Mouse (Mus musculus) NIH3T3 (cell line): Measurements from ENCODE around the gene Zfp36l2.

Experiments
- DNase-seq: peaks from one replicate; pipeline ENCODE4 v3.0.0-alpha.2; 2012; ENCODE audit warnings: low read depth

The Zfp36l2 gene

GRCm38 (mm10) chr17:84177481-84177880, 10.3 kb downstream of the Zfp36l2 start:
- no peak for DNase-seq

- DNase-seq, result no peak
Observed at GRCm38 (mm10) chr17:84176446-84176845, 11.3 kb downstream of the Zfp36l2 start.

GRCm38 (mm10) chr17:84175196-84175595, 12.6 kb downstream of the Zfp36l2 start:
- DNase-seq, result no peak

GRCm38 (mm10) chr17:84167377-84167776, 20.4 kb downstream of the Zfp36l2 start:
- DNase-seq, result no peak

- DNase-seq, result no peak
Observed at GRCm38 (mm10) chr17:84166135-84166860, 21.4 kb downstream of the Zfp36l2 start.

- no peak for DNase-seq
Observed at GRCm38 (mm10) chr17:84165735-84166134, 22.0 kb downstream of the Zfp36l2 start.

GRCm38 (mm10) chr17:84164146-84164545, 23.6 kb downstream of the Zfp36l2 start:
- DNase-seq, result no peak

- DNase-seq, result no peak
Observed at GRCm38 (mm10) chr17:84163066-84163785, 24.5 kb downstream of the Zfp36l2 start.

- DNase-seq, result peak; percentile 55
Observed at GRCm38 (mm10) chr17:84162211-84162760, 25.5 kb downstream of the Zfp36l2 start.

GRCm38 (mm10) chr17:84161231-84161854, 26.4 kb downstream of the Zfp36l2 start:
- no peak for DNase-seq

GRCm38 (mm10) chr17:84158891-84159290, 28.9 kb downstream of the Zfp36l2 start:
- DNase-seq, result no peak

- DNase-seq, result no peak
Observed at GRCm38 (mm10) chr17:84158461-84158795, 29.3 kb downstream of the Zfp36l2 start.

GRCm38 (mm10) chr17:84157743-84158460, 29.8 kb downstream of the Zfp36l2 start:
- no peak for DNase-seq

- no peak for DNase-seq
Observed at GRCm38 (mm10) chr17:84156748-84157742, 30.7 kb downstream of the Zfp36l2 start.

GRCm38 (mm10) chr17:84156227-84156573, 31.5 kb downstream of the Zfp36l2 start:
- no peak for DNase-seq

GRCm38 (mm10) chr17:84155516-84156226, 32.1 kb downstream of the Zfp36l2 start:
- no peak for DNase-seq

- no peak for DNase-seq
Observed at GRCm38 (mm10) chr17:84155029-84155338, 32.8 kb downstream of the Zfp36l2 start.

GRCm38 (mm10) chr17:84154302-84155028, 33.3 kb downstream of the Zfp36l2 start:
- DNase-seq, result no peak

GRCm38 (mm10) chr17:84152976-84153786, 34.6 kb downstream of the Zfp36l2 start:
- peak; percentile 72 for DNase-seq
